Mouse (Mus musculus): ENCODE measurements around the gene Vps53.
A peak's percentile ranks its signal among the peaks of the same experiment; 100 is the strongest.

The Vps53 gene

DNA sequence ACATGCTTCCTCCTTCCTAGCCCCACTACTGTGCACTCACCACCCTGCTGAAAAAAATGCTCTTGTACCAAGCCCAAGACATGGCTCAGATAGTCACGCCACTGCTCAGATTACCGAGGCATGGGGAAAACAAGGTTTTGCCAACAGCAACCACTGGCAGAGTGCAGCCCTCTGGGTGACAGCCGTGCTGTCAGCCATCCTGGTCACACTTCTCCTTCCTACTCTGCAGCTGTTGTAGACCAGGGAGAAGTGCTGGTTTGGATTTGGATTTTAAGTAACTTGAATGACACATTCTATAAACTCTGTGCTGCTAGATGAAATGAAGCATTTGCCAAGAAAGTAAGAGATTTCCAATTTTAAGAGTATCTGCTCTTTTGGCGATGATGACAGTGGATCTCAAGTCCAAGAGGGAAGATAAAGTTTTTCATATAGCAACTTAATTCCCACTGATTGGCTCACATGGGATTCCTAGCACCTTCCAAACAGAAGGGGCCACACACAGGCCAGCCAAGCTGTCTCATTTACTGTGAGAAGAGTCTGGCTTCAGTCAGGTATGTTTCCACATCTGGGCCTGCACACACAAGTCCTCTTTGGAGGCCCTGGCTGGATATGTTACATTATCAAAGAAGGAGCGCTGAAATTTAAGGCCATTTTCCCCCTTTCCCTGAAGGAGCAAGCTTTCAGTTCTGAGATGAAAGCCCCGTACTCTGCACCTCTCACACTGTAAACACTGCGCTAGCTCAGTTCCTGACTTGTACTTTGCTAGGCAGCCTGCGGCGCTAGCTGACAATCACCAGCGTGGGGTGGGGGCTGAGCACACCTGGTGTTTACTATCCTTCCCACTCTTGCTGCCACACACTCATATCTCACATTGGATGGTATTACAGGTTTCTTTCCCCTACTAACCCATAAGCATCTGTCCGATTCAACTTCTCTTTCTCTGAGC lies 72.6 kb downstream of the Vps53 start:
- no peak for DNase-seq (ENCODE audit: low spot score)

DNA sequence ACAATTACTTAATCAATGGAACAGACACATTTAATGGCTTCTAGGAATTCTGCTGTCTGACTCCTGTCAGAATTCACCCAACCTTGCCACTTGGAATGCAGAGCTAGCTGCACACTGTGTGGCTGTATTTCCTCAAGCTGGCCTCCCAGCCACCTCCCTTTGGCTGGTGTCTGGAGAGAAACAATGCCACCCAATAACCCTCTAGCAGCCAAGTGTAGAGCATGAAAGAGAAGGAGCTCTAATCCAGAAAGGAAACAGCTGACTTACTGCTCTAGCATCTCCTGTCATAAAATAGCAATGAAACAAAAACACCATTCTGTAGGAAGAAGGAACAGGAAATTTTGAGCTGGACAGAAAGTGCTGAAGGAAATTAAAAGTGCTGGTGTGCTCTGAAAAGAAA lies 78.3 kb downstream of the Vps53 start:
- no peak for DNase-seq (ENCODE audit: low spot score)

DNA sequence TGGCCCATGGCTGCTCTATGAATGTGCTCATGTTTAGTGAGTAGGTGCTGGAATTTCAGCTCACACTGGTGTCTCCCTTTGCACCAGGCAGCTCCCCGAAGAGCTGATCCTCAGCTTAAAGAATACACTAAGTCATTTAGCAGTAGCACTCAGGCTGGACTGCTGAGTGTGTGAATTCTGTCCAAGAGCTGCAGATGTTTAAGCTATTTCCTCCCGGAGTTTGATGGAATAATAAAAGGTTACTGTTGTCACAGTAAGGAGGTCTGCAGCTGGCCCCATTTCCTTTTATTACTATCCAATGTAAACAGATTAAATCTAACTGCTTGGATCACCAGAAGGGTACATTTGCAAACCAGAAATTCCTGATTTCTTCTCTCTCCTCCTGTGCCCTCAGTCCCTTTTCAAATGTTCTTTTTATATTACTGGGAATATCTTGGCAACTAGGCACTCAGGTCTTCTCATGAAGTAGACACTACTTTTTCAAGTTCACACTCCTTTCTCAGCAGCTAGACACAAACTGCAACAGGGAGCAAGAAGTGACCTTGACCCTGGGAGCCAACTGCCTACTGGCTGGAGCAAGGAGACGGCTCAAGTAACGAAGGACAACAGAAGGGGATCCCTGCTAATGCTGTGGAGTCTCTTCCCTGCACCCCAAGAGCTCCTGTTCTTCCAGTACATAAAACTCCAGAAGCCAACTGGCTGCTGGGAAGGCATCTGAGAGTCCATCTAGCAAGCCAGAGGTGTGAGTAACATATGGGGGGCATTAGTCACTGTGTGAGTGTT lies 80.1 kb downstream of the Vps53 start:
- no peak for DNase-seq (ENCODE audit: low spot score)

DNA sequence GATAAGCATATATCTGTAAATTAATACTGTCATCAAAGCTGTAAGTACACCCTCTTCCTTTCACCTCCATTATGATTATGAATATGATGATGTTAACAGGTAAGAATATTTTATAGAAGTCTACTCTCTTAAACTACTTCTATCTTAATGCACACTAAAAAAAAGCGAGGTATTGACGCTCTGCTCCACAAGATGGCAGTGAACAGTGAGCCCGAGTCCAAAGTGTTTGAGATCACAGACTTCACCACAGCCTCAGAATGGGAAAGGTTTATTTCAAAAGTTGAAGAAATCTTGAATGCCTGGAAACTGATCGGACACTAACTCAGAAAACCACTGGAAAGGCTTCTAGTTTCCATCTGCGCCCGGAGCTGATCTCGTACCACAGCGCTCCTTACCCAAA lies 85.8 kb downstream of the Vps53 start:
- no peak for DNase-seq (ENCODE audit: low spot score)

DNA sequence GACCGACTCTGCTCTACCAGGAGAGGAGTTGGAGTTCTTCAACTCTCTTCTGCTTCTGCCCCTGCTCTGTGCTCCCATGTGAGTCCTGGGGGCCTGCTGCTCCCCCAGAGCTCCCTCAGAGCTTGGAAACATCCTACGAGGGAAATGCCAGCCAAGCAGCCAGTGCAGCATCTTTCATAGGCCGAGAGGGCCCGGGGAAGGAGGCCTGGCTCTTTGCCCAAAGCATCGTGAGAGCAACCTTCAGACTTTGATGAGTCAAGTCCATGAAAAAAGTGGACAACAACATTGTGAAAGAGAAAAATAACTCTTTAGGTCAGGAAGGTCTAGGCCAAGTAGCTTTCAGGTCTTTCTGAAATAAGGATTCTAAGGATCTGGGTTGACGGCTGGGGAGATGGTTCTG lies 89.7 kb downstream of the Vps53 start:
- DNase-seq (ENCODE audit: low spot score) = no peak

DNA sequence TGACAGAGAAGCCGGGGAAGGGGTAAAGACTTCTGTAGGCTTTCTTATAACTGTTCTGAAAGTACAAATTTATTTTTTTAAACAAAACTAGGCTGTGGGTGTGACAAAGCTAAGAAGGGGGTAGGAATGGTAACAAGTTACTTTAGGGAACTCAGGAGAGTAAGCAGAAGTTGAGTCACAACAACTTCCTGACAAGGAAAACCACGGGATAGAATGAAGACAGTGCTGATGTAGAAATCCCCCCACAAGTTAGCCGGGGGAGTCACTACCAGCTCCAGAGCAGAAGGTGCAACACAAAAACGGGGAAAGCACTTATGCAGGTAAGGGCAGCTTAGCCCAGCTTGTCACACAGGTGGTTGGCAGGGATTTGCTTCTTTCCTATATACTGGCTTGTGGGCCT lies 90.9 kb downstream of the Vps53 start:
- DNase-seq (ENCODE audit: low spot score) = no peak

DNA sequence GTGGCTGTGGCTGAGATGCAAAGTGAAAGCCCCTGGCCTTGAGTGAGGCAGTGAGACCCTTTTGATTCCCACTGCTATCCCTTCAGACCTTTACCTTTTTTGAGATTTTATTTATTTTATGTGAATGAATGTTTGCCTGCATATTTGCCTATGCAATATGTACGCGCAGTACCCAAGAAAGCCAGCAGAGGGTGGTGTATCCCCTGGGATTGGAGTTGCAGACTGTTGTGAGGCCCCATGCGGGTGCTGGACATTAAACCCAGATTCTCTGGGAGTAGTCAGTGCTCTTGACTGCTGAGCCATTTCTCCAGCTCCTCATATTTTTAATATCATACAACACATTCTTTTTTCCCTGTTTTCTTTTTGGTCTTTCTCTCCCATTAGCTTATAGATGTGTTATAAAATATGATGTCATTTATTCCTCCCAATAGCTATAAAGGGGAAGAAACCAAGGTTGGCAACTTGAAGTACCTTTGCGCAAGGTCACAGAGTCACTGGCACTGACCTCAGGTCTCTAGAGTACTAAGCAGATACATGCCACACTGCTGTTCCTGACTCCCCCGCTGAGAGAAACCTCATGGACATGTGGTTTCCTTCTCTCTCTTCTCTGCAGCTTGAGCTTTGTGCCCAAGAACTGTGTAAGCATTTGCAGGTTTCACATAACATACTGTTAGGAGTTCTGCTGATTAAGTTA lies 93.4 kb downstream of the Vps53 start:
- DNase-seq (ENCODE audit: low spot score) = peak; percentile 60

DNA sequence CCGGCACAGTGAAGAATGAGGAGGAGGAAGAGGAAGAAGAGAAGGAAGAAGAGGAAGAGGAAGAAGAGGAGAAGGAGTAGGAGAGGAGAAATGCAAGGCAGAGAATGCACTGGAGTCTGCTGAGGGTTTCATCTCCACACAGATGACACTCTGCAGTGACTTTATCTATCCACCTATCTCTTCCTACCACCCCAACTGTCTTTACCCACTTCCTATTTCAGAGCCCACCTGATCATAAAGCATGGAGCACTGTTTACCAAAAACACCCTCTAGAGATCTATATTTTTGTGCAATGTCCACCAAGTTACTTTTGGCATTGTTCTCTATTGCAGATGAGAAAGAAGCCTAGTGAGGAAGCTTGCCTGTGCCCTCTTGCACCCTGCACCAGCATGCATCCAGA lies 94.5 kb downstream of the Vps53 start:
- DNase-seq (ENCODE audit: low spot score) = no peak

DNA sequence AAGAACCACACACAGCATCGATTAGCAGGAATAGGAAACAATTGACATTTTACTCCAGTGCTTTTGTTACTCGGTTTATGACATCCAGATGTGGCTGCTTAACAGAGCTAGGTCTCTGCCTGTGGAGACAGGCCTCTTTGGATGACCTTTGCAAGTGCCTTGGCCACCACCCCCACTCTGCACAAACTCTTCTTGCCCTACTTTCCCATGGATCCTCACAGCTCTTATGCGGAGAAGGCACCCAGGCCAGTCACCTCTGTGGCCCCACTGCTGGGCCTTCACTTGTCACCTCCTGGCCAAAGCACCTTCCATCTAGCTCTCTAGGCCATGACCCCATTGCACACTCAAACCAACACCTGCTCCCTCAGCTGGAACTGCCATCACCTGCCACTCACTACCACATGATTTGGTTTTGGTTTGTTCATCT lies 95.5 kb downstream of the Vps53 start:
- DNase-seq (ENCODE audit: low spot score) = no peak

DNA sequence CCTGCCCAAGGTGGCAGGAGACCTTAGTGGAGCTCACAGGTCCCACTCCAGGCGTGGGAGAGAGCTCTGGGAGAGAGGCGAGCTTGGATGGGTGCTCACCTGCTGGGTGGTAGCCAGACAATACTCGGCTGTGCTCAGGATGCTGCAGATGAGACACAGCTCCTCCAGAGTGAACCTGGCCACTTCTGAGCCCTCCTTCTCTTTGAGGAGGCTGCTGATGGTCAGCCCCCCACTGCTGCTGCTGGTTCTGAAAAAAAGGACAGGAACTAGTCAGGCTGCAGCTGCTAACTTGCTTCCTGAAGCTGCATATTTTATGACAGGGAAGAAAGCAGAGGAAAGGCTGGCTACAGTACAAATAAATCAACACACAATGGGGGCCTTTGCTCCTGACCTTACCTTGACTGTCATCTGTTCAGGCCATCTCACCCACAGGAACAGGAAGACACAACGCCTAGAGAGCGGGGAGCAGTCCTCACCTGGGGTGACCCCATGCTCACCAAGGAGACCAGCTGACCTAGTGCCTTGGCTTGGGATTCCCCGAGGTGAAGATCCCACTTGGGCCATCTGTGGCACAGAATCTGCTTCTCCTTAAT lies 98.3 kb downstream of the Vps53 start:
- no peak for DNase-seq (ENCODE audit: low spot score)

DNA sequence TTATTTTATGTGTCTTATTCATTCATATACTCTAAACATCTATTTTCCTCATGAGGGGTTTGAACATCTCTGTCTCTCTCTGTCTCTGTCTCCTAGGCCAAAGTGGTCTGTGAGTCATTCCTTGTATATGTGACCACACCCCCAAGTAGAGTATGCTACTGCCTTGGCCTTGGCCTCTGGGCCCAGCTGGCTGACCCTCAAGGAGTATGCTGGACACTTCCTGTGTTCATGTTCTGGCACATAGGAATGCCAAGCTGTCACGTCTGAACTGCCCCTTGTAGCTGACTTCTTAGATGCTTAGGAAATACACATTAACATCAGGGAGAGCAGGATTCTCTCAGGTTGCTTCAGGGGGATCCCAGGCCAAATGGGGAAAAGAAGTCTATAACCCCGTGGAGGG lies 99.2 kb downstream of the Vps53 start:
- DNase-seq (ENCODE audit: low spot score) = no peak

DNA sequence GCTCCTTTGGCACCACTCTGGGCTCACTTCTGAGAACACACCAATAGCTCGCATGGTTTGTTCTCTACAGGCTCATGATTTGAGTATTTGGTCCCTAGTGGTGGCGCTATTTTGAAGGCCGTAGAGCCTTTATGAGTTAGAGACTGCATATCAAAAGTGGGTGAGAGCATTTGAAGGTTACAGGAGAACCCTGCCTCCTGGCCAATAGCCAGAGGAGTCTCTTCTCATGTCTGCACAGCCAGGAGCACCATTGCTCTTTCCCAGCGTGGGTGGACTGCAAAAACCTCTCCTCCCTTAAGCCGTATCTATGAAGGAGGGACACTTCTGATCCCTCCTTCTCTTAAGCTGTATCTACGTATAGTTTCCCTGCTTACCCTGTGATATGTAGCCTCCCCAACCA lies 102.1 kb downstream of the Vps53 start:
- no peak for DNase-seq (ENCODE audit: low spot score)

DNA sequence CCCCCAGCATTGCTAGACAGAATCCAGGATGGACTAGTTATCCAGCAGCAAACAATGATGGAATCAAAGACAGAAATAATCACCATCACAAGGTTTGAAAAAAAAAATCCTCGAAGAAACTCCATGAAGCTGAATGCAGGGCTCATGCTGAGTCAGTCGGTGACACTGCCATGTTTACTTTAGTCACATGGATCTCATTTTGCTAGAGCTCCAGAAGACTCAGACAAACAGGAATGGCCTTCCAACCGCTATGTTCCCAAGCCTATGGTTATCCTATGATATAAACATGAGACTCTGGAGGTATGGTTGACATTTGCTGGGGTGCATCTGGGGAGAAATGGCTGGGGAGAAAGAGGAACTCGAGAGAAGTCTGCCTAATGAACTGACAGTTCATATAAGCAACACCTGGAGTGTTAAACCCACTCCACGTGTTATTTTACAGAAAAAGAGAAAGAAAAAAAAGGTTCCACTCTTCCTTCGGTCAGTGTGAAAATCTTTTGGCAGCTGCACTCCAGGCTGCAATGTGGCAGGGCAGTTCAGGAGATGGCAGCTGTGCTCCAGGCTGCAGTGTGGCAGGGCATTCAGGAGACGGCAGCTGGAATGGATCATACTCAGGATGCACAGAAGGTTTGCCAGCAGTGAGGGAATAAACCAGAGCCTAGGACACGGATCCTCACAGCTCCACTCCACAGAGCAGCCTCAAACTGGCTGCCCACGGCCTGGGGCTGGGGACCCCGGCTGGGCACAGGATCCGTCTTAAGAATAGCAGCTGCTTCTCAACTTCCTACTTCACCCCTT lies 105.0 kb downstream of the Vps53 start:
- DNase-seq (ENCODE audit: low spot score) = no peak

DNA sequence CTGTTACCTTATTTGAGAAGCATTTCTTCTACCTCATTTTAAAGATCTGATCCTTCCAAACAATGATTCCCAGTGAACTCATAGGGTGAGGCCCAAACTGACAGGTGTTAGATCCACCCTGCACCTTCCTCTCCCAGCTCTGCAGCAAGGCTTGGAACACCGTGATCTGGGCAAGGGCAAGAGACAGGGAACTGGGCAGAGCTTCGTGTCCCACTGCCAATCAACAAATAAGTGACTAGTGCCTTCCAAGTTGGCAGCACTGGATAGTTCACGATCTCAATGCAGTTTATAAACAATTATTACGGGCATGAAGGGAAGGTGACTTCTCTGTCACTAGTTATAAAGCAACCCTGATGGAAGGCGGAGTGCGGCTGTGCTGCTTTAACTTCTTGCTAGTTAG lies 109.6 kb downstream of the Vps53 start:
- DNase-seq (ENCODE audit: low spot score) = no peak

DNA sequence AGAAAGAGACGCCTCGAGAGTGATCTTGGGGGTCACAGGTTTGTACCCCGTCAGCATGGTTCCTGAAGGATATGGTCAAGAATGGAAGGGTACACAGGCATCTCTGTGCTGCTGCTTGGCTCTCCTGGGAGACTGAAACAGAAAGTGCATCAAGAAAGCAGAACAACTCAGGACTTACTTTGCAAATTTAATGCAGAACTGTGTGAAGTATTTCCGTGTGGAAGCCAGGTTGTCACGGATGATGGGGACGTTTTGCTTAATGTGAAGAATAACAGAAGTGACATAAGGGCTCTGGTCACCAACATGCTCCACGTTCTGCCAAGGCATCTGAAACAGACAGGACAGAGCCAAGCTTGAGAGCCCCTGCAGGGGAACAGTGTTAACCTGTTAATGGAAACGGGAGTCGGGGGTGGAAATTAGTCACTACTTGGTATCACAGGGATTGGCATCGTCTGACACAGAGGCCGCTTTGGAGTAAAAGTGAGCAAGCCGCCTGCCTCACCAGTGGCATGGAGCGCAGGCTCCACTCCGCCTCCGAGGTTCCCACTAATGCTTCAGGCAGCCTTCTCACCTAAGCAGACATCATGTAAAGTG lies 112.8 kb downstream of the Vps53 start:
- no peak for DNase-seq (ENCODE audit: low spot score)

DNA sequence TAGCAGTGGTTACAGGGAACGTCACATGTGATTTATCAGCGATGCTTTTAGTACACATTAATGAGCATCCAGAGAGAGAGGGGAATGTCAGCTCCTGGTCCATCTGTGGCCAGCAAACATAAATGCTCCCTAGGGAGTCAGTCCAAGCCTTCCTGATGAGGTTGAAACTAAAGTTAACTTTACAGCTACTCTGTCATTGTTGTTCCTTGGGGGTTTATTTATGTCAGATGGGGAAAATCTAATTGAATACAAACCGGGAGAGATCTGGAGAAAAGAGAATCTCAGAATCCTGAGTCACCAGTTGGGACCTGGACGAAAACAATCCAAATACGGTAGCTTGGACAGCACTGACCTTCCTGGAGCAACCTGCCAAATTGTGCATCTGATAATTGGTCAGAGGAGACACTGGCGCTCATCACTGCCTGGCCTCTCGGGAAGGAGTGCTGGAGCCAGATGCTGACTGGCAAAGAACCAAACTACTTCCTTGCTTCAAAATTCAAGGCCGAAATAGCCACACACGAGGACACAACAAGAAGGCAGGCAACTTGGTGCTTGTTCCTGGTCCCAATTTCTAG lies 113.8 kb downstream of the Vps53 start:
- DNase-seq (ENCODE audit: low spot score) = peak; percentile 30

DNA sequence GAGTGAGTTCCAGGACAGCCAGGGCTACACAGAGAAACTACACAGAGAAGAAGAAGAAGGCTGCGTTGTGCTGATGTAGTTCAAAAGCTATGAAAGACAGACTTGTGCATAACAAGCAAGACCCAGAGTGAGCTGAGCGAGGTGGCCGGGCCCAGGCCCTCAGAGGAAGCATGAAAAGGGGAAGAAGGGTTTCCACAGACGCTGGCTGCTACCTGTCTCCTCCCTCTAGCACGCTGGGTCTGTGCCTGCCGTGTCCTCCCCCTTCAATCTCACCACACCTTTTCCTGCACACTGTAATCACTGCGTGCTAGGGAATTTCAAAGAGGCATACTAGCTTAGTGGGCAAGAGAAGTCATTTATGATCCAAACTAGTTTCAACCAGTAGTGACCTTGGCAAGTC lies 115.0 kb downstream of the Vps53 start:
- no peak for DNase-seq (ENCODE audit: low spot score)

DNA sequence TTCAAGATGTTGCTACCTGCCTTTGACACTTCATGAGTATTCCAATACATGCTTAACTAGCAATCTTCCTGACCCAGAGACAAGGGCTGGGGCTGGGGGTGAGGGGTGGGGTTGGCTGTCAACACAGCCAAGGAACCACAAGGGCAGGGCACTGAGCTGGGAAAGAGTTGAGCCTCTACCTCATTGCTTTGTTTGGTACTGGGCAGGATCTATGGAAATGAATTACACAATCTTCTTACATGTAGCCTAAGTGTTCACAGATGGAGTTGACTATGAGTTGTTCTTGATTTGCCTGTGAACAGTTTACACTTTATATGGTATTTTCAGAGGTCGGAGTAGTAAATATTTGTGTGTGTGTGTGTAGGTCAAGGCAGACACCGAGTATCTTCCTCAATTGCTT lies 118.5 kb downstream of the Vps53 start:
- DNase-seq (ENCODE audit: low spot score) = no peak

DNA sequence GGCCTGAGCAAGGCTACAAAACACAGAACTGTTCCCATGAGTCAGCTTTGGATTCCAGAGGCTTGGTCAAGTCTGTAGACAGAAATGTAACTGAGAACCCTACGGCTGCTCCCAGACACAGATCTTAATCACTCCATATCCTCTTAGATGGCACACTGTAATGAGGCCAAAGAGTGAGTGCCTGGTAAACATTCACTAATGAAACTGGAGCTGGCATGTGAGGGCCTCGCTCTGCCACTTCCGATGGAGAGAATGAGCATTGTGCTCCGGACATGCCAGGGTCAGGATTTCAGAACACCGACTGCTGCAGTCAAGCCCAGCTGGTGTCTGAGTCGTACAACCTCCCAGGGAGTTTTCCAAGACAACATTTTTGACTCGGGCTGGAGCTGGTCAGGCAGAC lies 119.5 kb downstream of the Vps53 start:
- DNase-seq (ENCODE audit: low spot score) = peak; percentile 51

DNA sequence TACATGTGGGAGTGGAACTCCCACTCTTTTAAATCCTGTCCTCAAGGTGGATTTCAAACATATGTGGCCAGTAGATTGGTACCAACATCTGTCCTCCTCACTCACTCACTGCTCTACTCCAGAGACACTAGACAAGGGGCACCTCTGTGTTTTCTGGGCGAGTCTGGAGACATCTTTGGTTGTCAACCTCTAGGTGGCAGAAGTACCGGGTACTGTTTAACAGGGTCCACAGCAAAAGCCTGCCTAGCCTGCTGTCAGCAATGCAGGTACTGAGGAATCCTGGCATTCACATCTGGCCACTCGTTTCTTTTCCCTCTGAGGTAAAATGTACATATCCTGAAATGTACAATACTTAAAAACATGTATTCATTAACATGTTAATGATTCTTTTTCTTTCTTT lies 123.0 kb downstream of the Vps53 start:
- no peak for DNase-seq (ENCODE audit: low spot score)

DNA sequence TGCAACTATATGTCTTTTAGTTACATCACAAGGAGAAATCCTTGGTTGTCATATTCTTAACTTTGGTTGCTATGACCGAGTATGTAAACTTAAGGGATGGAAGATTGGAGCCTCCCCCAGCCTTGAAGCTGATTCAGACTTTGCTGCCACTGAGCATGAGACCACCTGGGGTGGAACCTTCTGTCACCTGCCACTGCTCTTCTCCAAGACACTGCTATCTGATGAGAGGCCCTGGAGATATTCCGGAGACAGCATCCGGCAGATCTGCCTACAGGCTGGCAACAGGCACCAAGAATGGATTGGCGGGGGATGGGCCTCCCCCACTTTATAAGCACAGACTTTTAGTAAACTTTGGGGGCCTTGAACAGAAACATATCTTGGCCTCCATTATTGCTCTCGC lies 127.0 kb downstream of the Vps53 start:
- DNase-seq (ENCODE audit: low spot score) = no peak

All from urinary bladder, postnatal 14 days (tissue).